In genomic region chr12:77715979-77716378, GRCm38 (mm10) we compare ENCODE assay signal across 16 mouse cellular contexts.
DNase-seq lines count a peak whose midpoint lies in the region; ATAC-seq lines count a peak whose summit lies in the region.
"Had no signal": no experiment of that assay in that cellular context is flagged by ENCODE, and none has a peak within 500 bp of the region (broad histone marks: within the 10 kb centered on the region; RNA-seq: fewer than 3 reads in every experiment).

No protein-coding gene starts in this region.

- WGBS in hindbrain, embryonic 11.5 days: 10% methylated on average over 2 of the region's 2 CpGs
- WGBS in midbrain, embryonic 14.5 days: 1% methylated on average over 2 of the region's 2 CpGs
- 21% methylated on average over 2 of the region's 2 CpGs for WGBS in kidney, embryonic 16.5 days

- H3K4me2 ChIP-seq in hindbrain, embryonic 11.5 days (replicated peaks; ENCODE audit: low read depth, low read length): no peak overlapping the region
- no peak overlapping the region for H3K4me2 ChIP-seq in midbrain, embryonic 14.5 days (ENCODE audit: low read length)
- H3K4me2 ChIP-seq in kidney, embryonic 16.5 days (replicated peaks; ENCODE audit: low read depth, low read length): no peak overlapping the region
- H3K4me2 ChIP-seq: embryonic facial prominence, embryonic 15.5 days; heart, embryonic 11.5 days; limb, embryonic 15.5 days; lung, embryonic 15.5 days had no signal

- ATAC-seq in hindbrain, embryonic 11.5 days (ENCODE audit: low FRiP score): peak; percentile 86
- peak; percentile 86 for ATAC-seq in midbrain, embryonic 14.5 days (ENCODE audit: low FRiP score, low TSS enrichment)
- ATAC-seq in kidney, embryonic 16.5 days (ENCODE audit: low FRiP score, low TSS enrichment): no peak

- H3K27me3 ChIP-seq in hindbrain, embryonic 11.5 days (ENCODE audit: control insufficient read depth, insufficient read depth, low read length): no peaks in the 10 kb centered on the region
- H3K27me3 ChIP-seq in midbrain, embryonic 14.5 days (ENCODE audit: control insufficient read depth, insufficient read depth, low read length): no peaks in the 10 kb centered on the region
- H3K27me3 ChIP-seq in kidney, embryonic 16.5 days (ENCODE audit: insufficient read depth, low read length): no peaks in the 10 kb centered on the region
- H3K27me3 ChIP-seq: embryonic facial prominence, embryonic 15.5 days; limb, embryonic 15.5 days; lung, embryonic 15.5 days had no signal

- DNase-seq in Muller cell, postnatal 12 days (ENCODE audit: inconsistent ontology term): peak; percentile 13
- DNase-seq in embryo, embryonic 9.5 days (ENCODE audit: extremely low spot score): peak; percentile 14
- DNase-seq in hindbrain, embryonic 11.5 days (ENCODE audit: low spot score): peak; percentile 54
- peak; percentile 66 for DNase-seq in midbrain, embryonic 14.5 days
- no peak for DNase-seq in kidney, adult 9 months
- no peak for DNase-seq in kidney, adult 11 months
- DNase-seq in urinary bladder, postnatal 36 days (ENCODE audit: low spot score in 2 of 2): no peak
- DNase-seq: adrenal gland, postnatal 14 days; cerebellum, adult 8-10 months; kidney, postnatal 4 days; thymus, postnatal 36 days had no signal

- H3K27ac ChIP-seq in hindbrain, embryonic 11.5 days (ENCODE audit: low read depth, low read length): no peak overlapping the region
- H3K27ac ChIP-seq in midbrain, embryonic 14.5 days (replicated peaks; ENCODE audit: low read depth, low read length): 0 out of 2 replicates have a peak overlapping the region, but pooled peaks have one; percentile 50
- H3K27ac ChIP-seq in kidney, embryonic 16.5 days (ENCODE audit: low read length): no peak overlapping the region
- H3K27ac ChIP-seq: embryonic facial prominence, embryonic 15.5 days; limb, embryonic 15.5 days; lung, embryonic 15.5 days had no signal

- no peaks in the 10 kb centered on the region for H3K9me3 ChIP-seq in hindbrain, embryonic 11.5 days (ENCODE audit: control insufficient read depth, low read length)
- H3K9me3 ChIP-seq in midbrain, embryonic 14.5 days (ENCODE audit: control insufficient read depth, low read length): no peaks in the 10 kb centered on the region
- H3K9me3 ChIP-seq in kidney, embryonic 16.5 days (ENCODE audit: low read length): no peaks in the 10 kb centered on the region
- H3K9me3 ChIP-seq: embryonic facial prominence, embryonic 15.5 days; limb, embryonic 15.5 days; lung, embryonic 15.5 days had no signal

- no peaks in the 10 kb centered on the region for H3K36me3 ChIP-seq in hindbrain, embryonic 11.5 days (ENCODE audit: control insufficient read depth, insufficient read depth, low read length)
- H3K36me3 ChIP-seq in midbrain, embryonic 14.5 days (ENCODE audit: control insufficient read depth, insufficient read depth, low read length): no peaks in the 10 kb centered on the region
- no peaks in the 10 kb centered on the region for H3K36me3 ChIP-seq in kidney, embryonic 16.5 days (ENCODE audit: insufficient read depth, low read length)
- H3K36me3 ChIP-seq: embryonic facial prominence, embryonic 15.5 days; limb, embryonic 15.5 days; lung, embryonic 15.5 days had no signal

- H3K4me3 ChIP-seq in hindbrain, embryonic 11.5 days (ENCODE audit: low read depth, low read length): no peak overlapping the region
- H3K4me3 ChIP-seq in midbrain, embryonic 14.5 days (replicated peaks; ENCODE audit: low read depth, low read length): no peak overlapping the region
- H3K4me3 ChIP-seq in kidney, embryonic 16.5 days (ENCODE audit: low read length): no peak overlapping the region
- H3K4me3 ChIP-seq: embryonic facial prominence, embryonic 15.5 days; limb, embryonic 15.5 days; lung, embryonic 15.5 days had no signal

- no peaks in the 10 kb centered on the region for H3K4me1 ChIP-seq in hindbrain, embryonic 11.5 days (replicated peaks; ENCODE audit: control insufficient read depth, insufficient read depth, low read length)
- H3K4me1 ChIP-seq in midbrain, embryonic 14.5 days (ENCODE audit: control insufficient read depth, insufficient read depth, low read length): peaks cover 9% of the 10 kb centered on the region; the same call in 1 of the 2 replicates
- no peaks in the 10 kb centered on the region for H3K4me1 ChIP-seq in kidney, embryonic 16.5 days (ENCODE audit: insufficient read depth, low read length)
- H3K4me1 ChIP-seq: embryonic facial prominence, embryonic 15.5 days; limb, embryonic 15.5 days; lung, embryonic 15.5 days had no signal

- no peak overlapping the region for H3K9ac ChIP-seq in hindbrain, embryonic 11.5 days (ENCODE audit: low read depth, low read length)
- H3K9ac ChIP-seq in midbrain, embryonic 14.5 days (replicated peaks; ENCODE audit: low read length): no peak overlapping the region
- no peak overlapping the region for H3K9ac ChIP-seq in kidney, embryonic 16.5 days (replicated peaks; ENCODE audit: low read length)
- H3K9ac ChIP-seq: embryonic facial prominence, embryonic 15.5 days; limb, embryonic 15.5 days; lung, embryonic 15.5 days had no signal

Comparison
In these comparisons a context has a peak if more than half of its experiments do, and no peak if none do; other contexts are left out.
1. DNase-seq: peak in Muller cell, postnatal 12 days (single experiment), embryo, embryonic 9.5 days (single experiment), hindbrain, embryonic 11.5 days (single experiment) and midbrain, embryonic 14.5 days (single experiment); none in kidney, adult 9 months (single experiment), kidney, adult 11 months (single experiment) and urinary bladder, postnatal 36 days (0 of 2).